Mouse (Mus musculus) megakaryocyte-erythroid progenitor cell, adult 5-6 weeks (primary cell): ENCODE results near the gene Cd109. TPM values are rescaled to one million over a fixed set of nuclear protein-coding genes. Genes with fewer than 3 reads are reported as not detected.

Source experiments
- total RNA-seq, 2 experiments: library from RNA; stranded (forward) in 1 of 2; stranded (reverse) in 1 of 2; fragments of 200-1000, 215-1000 nt in 1 of 2; fragments of >200 nt in 1 of 2; fragmentation: Nextera tagmentation in 1 of 2; gene quantifications; 2 replicates each; pipeline ENCODE4 v1.2.3; 2014 to 2017

The Cd109 gene
- total RNA-seq, 2 experiments from 2014 or later, result not detected

Other genes with a start within 250 kb of the Cd109 start
- gene Dppa5a, start 247.4 kb upstream of the Cd109 start, total RNA-seq (2014; fragmentation: Nextera tagmentation), result not detected in 2 replicates
- not detected in 2 replicates for gene Dppa5a, start 247.4 kb upstream of the Cd109 start, total RNA-seq (2017)
- gene Ooep, start 236.8 kb upstream of the Cd109 start, total RNA-seq (2014; fragmentation: Nextera tagmentation), result not detected in 2 replicates
- gene Ooep, start 236.8 kb upstream of the Cd109 start, total RNA-seq (2017), result not detected in 2 replicates
- gene Ddx43, start 219.8 kb upstream of the Cd109 start, total RNA-seq (2014; fragmentation: Nextera tagmentation), result not detected in 2 replicates
- not detected in 2 replicates for gene Ddx43, start 219.8 kb upstream of the Cd109 start, total RNA-seq (2017)
- gene Cgas, start 172.3 kb upstream of the Cd109 start, total RNA-seq (2014; fragmentation: Nextera tagmentation), result 7.4 and 7.5 TPM in 2 replicates
- gene Cgas, start 172.3 kb upstream of the Cd109 start, total RNA-seq (2017), result 6.9 and 8.9 TPM in 2 replicates
- gene Mto1, start 167.3 kb upstream of the Cd109 start, total RNA-seq (2014; fragmentation: Nextera tagmentation), result 30.2 and 38.8 TPM in 2 replicates
- 45.1 and 55.7 TPM in 2 replicates for gene Mto1, start 167.3 kb upstream of the Cd109 start, total RNA-seq (2017)
- not detected in 2 replicates for gene Gm17324, start 166.8 kb upstream of the Cd109 start, total RNA-seq (2014; fragmentation: Nextera tagmentation)
- gene Gm17324, start 166.8 kb upstream of the Cd109 start, total RNA-seq (2017), result 0.65 TPM in 1 of 2 replicates, not detected in the other
- 11,779 and 12,959 TPM in 2 replicates for gene Eef1a1, start 126.4 kb upstream of the Cd109 start, total RNA-seq (2014; fragmentation: Nextera tagmentation)
- 14,853 and 18,691 TPM in 2 replicates for gene Eef1a1, start 126.4 kb upstream of the Cd109 start, total RNA-seq (2017)
- gene Slc17a5, start 27.5 kb upstream of the Cd109 start, total RNA-seq (2014; fragmentation: Nextera tagmentation), result 4.8 and 6.4 TPM in 2 replicates
- gene Slc17a5, start 27.5 kb upstream of the Cd109 start, total RNA-seq (2017), result 0.94 and 6.0 TPM in 2 replicates